Mouse (Mus musculus) CH12.LX (cell line): ENCODE results near the gene Trpc4ap. TPM values are rescaled to one million over a fixed set of nuclear protein-coding genes. Genes with fewer than 3 reads are reported as not detected.

Experiments used
- DNase-seq: peaks from one replicate; pipeline ENCODE4 v3.0.0-alpha.2; 2013; ENCODE audit errors: extremely low read depth
- H3K27ac ChIP-seq: 2 replicates; pipeline ENCODE4 v1.5.1; 2012; ENCODE audit warnings: low read depth, mild to moderate bottlenecking, control low read depth, moderate library complexity; ENCODE audit not compliant: insufficient read depth
- H3K27me3 ChIP-seq: replicated peaks from 2 replicates; pipeline ENCODE3; 2012; ENCODE audit warnings: inconsistent platforms
- H3K36me3 ChIP-seq, 2 experiments: replicated peaks in 1 of 2; 2 replicates each; pipeline versions ENCODE3 to v1.6.1; 2012; ENCODE audit warnings: inconsistent platforms in 1 of 2, low read length in 1 of 2, mild to moderate bottlenecking in 1 of 2, mixed read lengths in 1 of 2, moderate library complexity in 1 of 2; ENCODE audit not compliant: control insufficient read depth in 1 of 2, insufficient read depth in 1 of 2
- H3K4me1 ChIP-seq, 2 experiments: 2 replicates each; pipeline ENCODE4 v1.6.1; 2012; ENCODE audit warnings: inconsistent platforms in 1 of 2, moderate library complexity in 1 of 2; ENCODE audit not compliant: insufficient read depth in 2 of 2, control insufficient read depth in 1 of 2
- H3K4me2 ChIP-seq: 2 replicates; pipeline ENCODE4 v1.6.1; 2012; ENCODE audit warnings: low read depth, mild to moderate bottlenecking, control low read depth; ENCODE audit not compliant: poor library complexity, insufficient read depth, severe bottlenecking
- H3K4me3 ChIP-seq, 3 experiments: fragments of 150-350 bp in 1 of 3; sonication (generic) in 1 of 3; replicated peaks in 1 of 3; 2 replicates each; pipeline versions ENCODE3 to v1.5.1; 2011 to 2012; ENCODE audit warnings: low read depth in 2 of 3, low read length in 2 of 3, mild to moderate bottlenecking in 2 of 3, moderate library complexity in 2 of 3, control low read depth in 1 of 3, improper control_type of control experiment in 1 of 3, inconsistent platforms in 1 of 3, mixed read lengths in 1 of 3; ENCODE audit not compliant: poor library complexity in 1 of 3
- H3K79me2 ChIP-seq: replicated peaks from 2 replicates; pipeline ENCODE4 v1.6.1; 2012; ENCODE audit warnings: mild to moderate bottlenecking, moderate library complexity; ENCODE audit not compliant: control insufficient read depth, poor library complexity, insufficient read depth, severe bottlenecking; ENCODE audit errors: extremely low read depth
- H3K9ac ChIP-seq: 2 replicates; pipeline ENCODE4 v1.6.1; 2012; ENCODE audit warnings: low read depth, mild to moderate bottlenecking, control low read depth, moderate library complexity; ENCODE audit not compliant: insufficient read depth
- H3K9me3 ChIP-seq: replicated peaks from 2 replicates; pipeline ENCODE3; 2012; ENCODE audit warnings: low read length, inconsistent platforms, mixed read lengths
- BHLHE40 ChIP-seq: IDR thresholded peaks from 2 replicates; pipeline ENCODE4 v1.6.1; 2011; ENCODE audit warnings: mild to moderate bottlenecking, low read depth, low read length, improper control_type of control experiment
- E2F4 ChIP-seq: IDR thresholded peaks from 2 replicates; pipeline ENCODE4 v1.6.1; 2011; ENCODE audit warnings: low read depth, low read length, improper control_type of control experiment; ENCODE audit not compliant: insufficient replicate concordance
- ELF1 ChIP-seq: IDR thresholded peaks from 2 replicates; pipeline ENCODE4 v1.6.1; 2014; ENCODE audit warnings: low read depth, mild to moderate bottlenecking, inconsistent platforms, low read length, improper control_type of control experiment
- ETS1 ChIP-seq: conservative IDR thresholded peaks from 2 replicates; pipeline ENCODE4 v1.6.1; 2012; ENCODE audit warnings: low read depth, mild to moderate bottlenecking, inconsistent platforms, low read length, improper control_type of control experiment, moderate library complexity
- GABPA ChIP-seq: IDR thresholded peaks from 2 replicates; pipeline ENCODE4 v1.6.1; 2012; ENCODE audit warnings: low read depth, low read length, improper control_type of control experiment, inconsistent platforms; ENCODE audit not compliant: insufficient replicate concordance
- IRF4 ChIP-seq: IDR thresholded peaks from 2 replicates; pipeline ENCODE4 v1.6.1; 2014; ENCODE audit warnings: low read depth, mild to moderate bottlenecking, inconsistent platforms, low read length, improper control_type of control experiment
- MAZ ChIP-seq: IDR thresholded peaks from 2 replicates; pipeline ENCODE4 v1.6.1; 2012; ENCODE audit warnings: low read depth, mild to moderate bottlenecking, inconsistent platforms, low read length, improper control_type of control experiment, moderate library complexity
- MEF2A ChIP-seq: IDR thresholded peaks from 2 replicates; pipeline ENCODE4 v1.6.1; 2014; ENCODE audit warnings: low read depth, mild to moderate bottlenecking, inconsistent platforms, low read length, improper control_type of control experiment, borderline replicate concordance
- MYC ChIP-seq: IDR thresholded peaks from 2 replicates; pipeline ENCODE4 v1.6.1; 2011; ENCODE audit warnings: low read depth, mild to moderate bottlenecking, improper control_type of control experiment, low read length
- POLR2AphosphoS2 ChIP-seq: IDR thresholded peaks from 2 replicates; pipeline ENCODE4 v1.6.1; 2011; ENCODE audit warnings: low read depth, low read length, improper control_type of control experiment
- RAD21 ChIP-seq: IDR thresholded peaks from 2 replicates; pipeline ENCODE4 v1.6.1; 2011; ENCODE audit warnings: low read depth, mild to moderate bottlenecking, low read length, improper control_type of control experiment, moderate library complexity
- RCOR1 ChIP-seq: conservative IDR thresholded peaks from 2 replicates; pipeline ENCODE4 v1.6.1; 2012; ENCODE audit warnings: low read depth, mild to moderate bottlenecking, inconsistent platforms, low read length, improper control_type of control experiment
- TCF12 ChIP-seq: IDR thresholded peaks from 2 replicates; pipeline ENCODE4 v1.6.1; 2014; ENCODE audit warnings: low read depth, mild to moderate bottlenecking, inconsistent platforms, low read length, improper control_type of control experiment
- UBTF ChIP-seq: IDR thresholded peaks from 2 replicates; pipeline ENCODE4 v1.6.1; 2012; ENCODE audit warnings: low read depth, mild to moderate bottlenecking, inconsistent platforms, low read length, improper control_type of control experiment, moderate library complexity
- USF2 ChIP-seq: conservative IDR thresholded peaks from 2 replicates; pipeline ENCODE4 v1.6.1; 2011; ENCODE audit warnings: low read depth, low read length, improper control_type of control experiment
- ZKSCAN1 ChIP-seq: IDR thresholded peaks from 2 replicates; pipeline ENCODE4 v1.6.1; 2012; ENCODE audit warnings: low read depth, inconsistent platforms, low read length, improper control_type of control experiment, borderline replicate concordance
- ZMIZ1 ChIP-seq: IDR thresholded peaks from 2 replicates; pipeline ENCODE4 v1.6.1; 2012; ENCODE audit warnings: low read depth, mild to moderate bottlenecking, inconsistent platforms, low read length, improper control_type of control experiment
- ZNF384 ChIP-seq: IDR thresholded peaks from 2 replicates; pipeline ENCODE4 v1.6.1; 2012; ENCODE audit warnings: low read depth, low read length, improper control_type of control experiment, inconsistent platforms
- dilution Hi-C: fragments of 300-500 bp; cut with MboI; formaldehyde crosslinking; loops from 2 replicates; pipeline ENCODE4 v1.14.3; 2020; ENCODE audit warnings: low sequenced_read_pairs; ENCODE audit not compliant: extremely low pct_unique_long_range_greater_than_20kb, extremely low pct_ligation_motif_present
- in situ Hi-C: fragments of 300-500 bp; cut with MboI; formaldehyde crosslinking; loops from 3 replicates; pipeline ENCODE4 v1.14.3; 2019; ENCODE audit warnings: low sequenced_read_pairs, low pct_ligation_motif_present, low pct_unique_long_range_greater_than_20kb, mixed read lengths
- polyA plus RNA-seq: library from polyadenylated mRNA; unstranded; fragments of >175 nt; gene quantifications from 2 replicates; pipeline ENCODE4 v1.2.1, GENCODE M21; 2012; ENCODE audit warnings: low read depth; ENCODE audit not compliant: insufficient read length
- total RNA-seq, 2 experiments: library from RNA; depleted of rRNA; stranded (reverse); fragments of 300-350 nt in 1 of 2; fragments of >200 nt in 1 of 2; gene quantifications; 2 replicates each; pipeline ENCODE4 v1.2.3; 2012 to 2014

The Trpc4ap gene
- total and polyA plus RNA-seq, 3 experiments = 52.8 to 105 (median 55.8) TPM

- in situ Hi-C loops = no loop called here
- Histone ChIP-seq H3K27ac (no peak overlapping the region), H3K36me3 (peaks cover 72 to 92% of the 10 kb centered on the region in 2 experiments), H3K9ac (no peak overlapping the region), H3K9me3 (no peaks in the 10 kb centered on the region), H3K4me2 (no peak overlapping the region), H3K4me1 (no peaks in the 10 kb centered on the region), H3K4me3 (no peak overlapping the region), H3K79me2 (no peaks in the 10 kb centered on the region), H3K27me3 (no peaks in the 10 kb centered on the region)
- DNase-seq = no peak
- dilution Hi-C loops = no loop called here
- TF ChIP-seq RCOR1 (no peak), MEF2A (no peak), TCF12 (no peak), USF2 (no peak), ETS1 (no peak)
Measured at GRCm38 (mm10) chr2:155710557-155710956, 18.4 kb upstream of the Trpc4ap start.

DNA sequence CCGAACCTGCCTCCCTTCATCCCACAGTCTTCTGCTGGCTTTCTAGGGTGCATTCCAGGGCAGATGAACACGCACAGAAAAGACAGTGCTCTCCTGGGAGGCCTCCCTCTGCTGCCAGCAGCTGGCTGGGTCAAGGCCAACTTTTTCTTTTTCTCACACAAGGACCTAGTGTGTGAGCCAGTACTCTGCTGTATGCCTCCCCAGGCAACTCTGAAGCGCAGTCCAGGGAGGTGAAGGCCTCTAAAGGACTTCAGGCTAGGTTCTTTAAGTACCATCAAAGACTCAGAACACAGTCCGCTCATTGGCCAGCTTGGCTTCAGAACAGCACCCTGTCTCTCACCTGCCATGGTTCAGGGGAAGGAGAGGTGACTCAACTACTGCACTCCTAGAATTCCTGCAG, 15.1 kb upstream of the Trpc4ap start:
- in situ Hi-C loops (no loop called here), dilution Hi-C loops (no loop called here)
- H3K79me2 ChIP-seq = no peaks in the 10 kb centered on the region
- TF ChIP-seq RAD21 (no peak), IRF4 (no peak), ZNF384 (no peak), USF2 (no peak), ELF1 (no peak), UBTF (no peak), E2F4 (no peak), MAZ (no peak), POLR2AphosphoS2 (no peak)
- peaks cover 63 to 84% of the 10 kb centered on the region in 2 experiments for H3K36me3 ChIP-seq
- no peaks in the 10 kb centered on the region for H3K27me3 ChIP-seq
- H3K4me3 ChIP-seq = no peak overlapping the region
- no peak for DNase-seq
- H3K9ac ChIP-seq = no peak overlapping the region
- no peak overlapping the region for H3K4me2 ChIP-seq
- H3K4me1 ChIP-seq = no peaks in the 10 kb centered on the region
- H3K27ac ChIP-seq = no peak overlapping the region
- H3K9me3 ChIP-seq = no peaks in the 10 kb centered on the region

DNA sequence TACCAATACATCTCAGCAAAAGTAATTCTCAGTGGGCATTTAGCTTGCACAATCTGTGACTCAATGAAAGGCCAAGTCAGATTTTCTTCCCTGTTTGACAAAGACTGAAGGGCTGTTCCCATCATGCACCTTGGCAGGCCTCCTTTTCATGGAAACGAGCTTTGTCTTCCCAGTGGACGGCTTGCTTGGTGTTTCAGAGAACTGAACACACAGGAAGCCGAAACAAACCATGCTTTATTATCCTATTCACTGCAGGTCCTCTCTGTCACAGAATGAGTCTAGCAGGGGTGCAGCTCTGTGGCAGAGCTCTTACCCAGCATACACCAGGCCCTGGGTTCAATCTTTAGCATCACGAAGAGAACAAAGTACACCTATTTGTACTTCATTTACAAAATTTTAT, 11.4 kb upstream of the Trpc4ap start:
- dilution Hi-C loops = no loop called here
- no peak overlapping the region for H3K4me2 ChIP-seq
- no peak overlapping the region for H3K4me3 ChIP-seq
- H3K9ac ChIP-seq = no peak overlapping the region
- H3K4me1 ChIP-seq = no peaks in the 10 kb centered on the region
- H3K36me3 ChIP-seq = peaks cover 50 to 65% of the 10 kb centered on the region in 2 experiments
- no peak overlapping the region for H3K27ac ChIP-seq
- H3K27me3 ChIP-seq = no peaks in the 10 kb centered on the region
- no peaks in the 10 kb centered on the region for H3K79me2 ChIP-seq
- H3K9me3 ChIP-seq = no peaks in the 10 kb centered on the region
- DNase-seq = no peak
- in situ Hi-C loops = no loop called here
- TF ChIP-seq BHLHE40 = no peak
- no peak for TF ChIP-seq ZMIZ1
- no peak for TF ChIP-seq ELF1
- TF ChIP-seq GABPA = no peak
- TF ChIP-seq ZKSCAN1 = no peak
- TF ChIP-seq POLR2AphosphoS2 = no peak
- TF ChIP-seq RAD21 = no peak
- no peak for TF ChIP-seq MEF2A
- TF ChIP-seq MYC = no peak
- TF ChIP-seq RCOR1 = no peak
